Mouse (Mus musculus) adrenal gland, adult 8-10 months (tissue): ENCODE data around the gene Spg21. TPM values are rescaled to one million over a fixed set of nuclear protein-coding genes. Genes with fewer than 3 reads are reported as not detected.

ENCODE experiments used
- DNase-seq: peaks from one replicate; pipeline ENCODE4 v3.0.0; 2022
- total RNA-seq, 4 experiments: library from RNA; stranded (reverse); gene quantifications; 2 replicates each; pipeline ENCODE4 v1.2.4; 2022

Spg21 gene
- total RNA-seq, 4 experiments from 2014 or later: 49.3 to 68.2 (median 60.7) TPM

- no peak for DNase-seq
These were observed 75.2 kb downstream of the Spg21 start for GRCm38 (mm10) chr9:65535789-65536469.

GRCm38 (mm10) chr9:65536491-65536890, 75.7 kb downstream of the Spg21 start:
- DNase-seq: no peak

Other genes starting within 250 kb of the Spg21 start
- gene Cilp, start 195.8 kb upstream of the Spg21 start, total RNA-seq: 10 to 100 TPM in 1 of 4 experiments, 1 to 10 TPM in 3; 3.2 to 10.7 (median 6.1) TPM
- gene Clpx, start 166.7 kb upstream of the Spg21 start, total RNA-seq: 10 to 100 TPM; 54.7 to 71.9 (median 60.7) TPM
- gene Pdcd7, start 114.8 kb upstream of the Spg21 start, total RNA-seq: 10 to 100 TPM; 18.6 to 23.1 (median 19.9) TPM
- gene Ubap1l, start 99.9 kb upstream of the Spg21 start, total RNA-seq: 1 to 10 TPM in 1 of 4 experiments, under 1 TPM in 2, not detected in 1; 0.41 to 1.7 (median 0.49) TPM
- under 1 TPM in 3 of 4 experiments, not detected in 1; 0.13 to 0.23 (median 0.21) TPM for gene Kbtbd13, start 69.3 kb upstream of the Spg21 start, total RNA-seq
- gene Rasl12, start 62.4 kb upstream of the Spg21 start, total RNA-seq: 10 to 100 TPM in 1 of 4 experiments, 1 to 10 TPM in 3; 5.9 to 20.4 (median 7.2) TPM
- gene Slc51b, start 38.0 kb upstream of the Spg21 start, total RNA-seq: not detected
- 10 to 100 TPM; 14.3 to 22.7 (median 16.4) TPM for gene Mtfmt, start 25.2 kb upstream of the Spg21 start, total RNA-seq
- gene Ankdd1a, start 59.2 kb downstream of the Spg21 start, total RNA-seq: 1 to 10 TPM; 3.5 to 6.0 (median 5.6) TPM
- 10 to 100 TPM; 52.6 to 84.0 (median 64.7) TPM for gene Plekho2, start 119.1 kb downstream of the Spg21 start, total RNA-seq
- gene Pif1, start 126.2 kb downstream of the Spg21 start, total RNA-seq: under 1 TPM in 3 of 4 experiments, not detected in 1; 0.06 to 0.49 (median 0.22) TPM
- gene Rbpms2, start 168.7 kb downstream of the Spg21 start, total RNA-seq: 100 to 1,000 TPM in 1 of 4 experiments, 10 to 100 TPM in 3; 50.0 to 107 (median 75.9) TPM
- gene Oaz2, start 207.1 kb downstream of the Spg21 start, total RNA-seq: 100 to 1,000 TPM; 138 to 203 (median 175) TPM